Mouse (Mus musculus) ES-E14 (cell line): ENCODE measurements around the gene Cmip. TPM values are rescaled to one million over a fixed set of nuclear protein-coding genes. Genes with fewer than 3 reads are reported as not detected.

Experiments
- DNase-seq: peaks from one replicate; pipeline ENCODE4 v3.0.0-alpha.2; 2013; ENCODE audit warnings: low read depth, low spot score
- H3K27ac ChIP-seq: 2 replicates; pipeline ENCODE4 v1.5.1; 2012; ENCODE audit warnings: low read depth, mild to moderate bottlenecking, low read length, moderate library complexity, mixed read lengths; ENCODE audit not compliant: poor library complexity, insufficient read depth, severe bottlenecking
- H3K36me3 ChIP-seq: 2 replicates; pipeline ENCODE4 v1.6.1; 2012; ENCODE audit warnings: mild to moderate bottlenecking, low read length, moderate library complexity, mixed read lengths; ENCODE audit not compliant: control insufficient read depth, poor library complexity, insufficient read depth, severe bottlenecking
- H3K4me1 ChIP-seq, 2 experiments: fragments of 150-350 bp in 1 of 2; sonication (generic) in 1 of 2; 2 replicates each; pipeline ENCODE4 v1.6.1; 2012; ENCODE audit warnings: low read length in 2 of 2, mild to moderate bottlenecking in 1 of 2, mixed read lengths in 1 of 2; ENCODE audit not compliant: control insufficient read depth in 2 of 2, insufficient read depth in 2 of 2, poor library complexity in 1 of 2
- H3K4me3 ChIP-seq, 2 experiments: fragments of 150-350 bp in 1 of 2; sonication (generic) in 1 of 2; 2 replicates each; pipeline ENCODE4 v1.5.1; 2012; ENCODE audit warnings: low read length in 2 of 2, low read depth in 1 of 2, mild to moderate bottlenecking in 1 of 2, mixed read lengths in 1 of 2; ENCODE audit not compliant: insufficient read depth in 1 of 2, poor library complexity in 1 of 2, severe bottlenecking in 1 of 2
- H3K9ac ChIP-seq: 2 replicates; pipeline ENCODE4 v1.6.1; 2012; ENCODE audit warnings: low read depth, mild to moderate bottlenecking, low read length, mixed read lengths; ENCODE audit not compliant: poor library complexity, insufficient read depth, severe bottlenecking
- H3K9me3 ChIP-seq: fragments of 150-350 bp; sonication (generic); 2 replicates; pipeline ENCODE4 v1.6.1; 2012; ENCODE audit warnings: low read depth, mild to moderate bottlenecking, low read length; ENCODE audit not compliant: control insufficient read depth, insufficient read depth
- CHD2 ChIP-seq: IDR thresholded peaks from 2 replicates; pipeline ENCODE4 v1.6.1; 2014; ENCODE audit warnings: mild to moderate bottlenecking, low read depth, low read length, inconsistent platforms
- HCFC1 ChIP-seq: IDR thresholded peaks from 2 replicates; pipeline ENCODE4 v1.6.1; 2012; ENCODE audit warnings: low read length, inconsistent platforms, borderline replicate concordance; ENCODE audit not compliant: insufficient read depth
- MAFK ChIP-seq: IDR thresholded peaks from 2 replicates; pipeline ENCODE4 v1.6.1; 2014; ENCODE audit warnings: mild to moderate bottlenecking, low read depth, low read length, inconsistent platforms; ENCODE audit not compliant: insufficient read depth
- ZC3H11A ChIP-seq: IDR thresholded peaks from 2 replicates; pipeline ENCODE4 v1.6.1; 2012; ENCODE audit warnings: low read depth, mild to moderate bottlenecking, inconsistent platforms, low read length, borderline replicate concordance
- ZNF384 ChIP-seq: IDR thresholded peaks from 2 replicates; pipeline ENCODE4 v1.6.1; 2012; ENCODE audit warnings: low read depth, low read length, inconsistent platforms
- in situ Hi-C, 2 experiments: fragments of 600-800 bp; cut with MboI; formaldehyde crosslinking; loops; one replicate each; pipeline ENCODE4 v1.15.1; 2025; ENCODE audit warnings: low sequenced_read_pairs in 2 of 2, inconsistent platforms in 1 of 2; ENCODE audit not compliant: unreplicated experiment in 2 of 2
- total RNA-seq: library from RNA; depleted of rRNA; stranded (reverse); fragments of 300-350 nt; gene quantifications from 2 replicates; pipeline ENCODE4 v1.2.3, GENCODE M21; 2012

Gene Cmip
- total RNA-seq, 1 experiment: 26.3 TPM

- in situ Hi-C loops: no loop called here
- Histone ChIP-seq H3K4me1 (peaks cover 10 to 51% of the 10 kb centered on the region in 2 experiments), H3K9me3 (no peaks in the 10 kb centered on the region), H3K27ac (peak overlapping the region; percentile 18), H3K36me3 (no peaks in the 10 kb centered on the region; the same call in 1 of the 2 replicates), H3K4me3 (no peak overlapping the region), H3K9ac (0 out of 2 replicates have a peak overlapping the region, but pooled peaks have one; percentile 14)
- no peak for TF ChIP-seq MAFK
- no peak for TF ChIP-seq ZC3H11A
- TF ChIP-seq ZNF384: no peak
- TF ChIP-seq HCFC1: no peak
- no peak for TF ChIP-seq CHD2
- DNase-seq: no peak
These were observed 78.6 kb downstream of the Cmip start for GRCm38 (mm10) chr8:117335423-117335822.

GRCm38 (mm10) chr8:117337188-117337587 is 80.3 kb downstream of the Cmip start:
- H3K36me3 ChIP-seq: no peaks in the 10 kb centered on the region
- no peaks in the 10 kb centered on the region for H3K9me3 ChIP-seq
- in situ Hi-C loops: no loop called here
- no peak overlapping the region for H3K4me3 ChIP-seq
- DNase-seq: no peak
- no peak for TF ChIP-seq HCFC1
- no peak for TF ChIP-seq ZC3H11A
- no peak for TF ChIP-seq ZNF384
- TF ChIP-seq MAFK: no peak
- TF ChIP-seq CHD2: no peak
- H3K4me1 ChIP-seq: peaks cover 21 to 63% of the 10 kb centered on the region in 2 experiments
- no peak overlapping the region for H3K9ac ChIP-seq
- H3K27ac ChIP-seq: no peak overlapping the region

- TF ChIP-seq ZC3H11A (no peak), HCFC1 (no peak), CHD2 (no peak), ZNF384 (no peak), MAFK (no peak)
- Histone ChIP-seq H3K9me3 (no peaks in the 10 kb centered on the region), H3K27ac (no peak overlapping the region), H3K4me3 (no peak overlapping the region), H3K36me3 (no peaks in the 10 kb centered on the region), H3K9ac (no peak overlapping the region), H3K4me1 (peaks cover 32 to 65% of the 10 kb centered on the region in 2 experiments)
- DNase-seq: no peak
- in situ Hi-C loops: no loop called here
These were observed 81.8 kb downstream of the Cmip start for GRCm38 (mm10) chr8:117338678-117339077.

GRCm38 (mm10) chr8:117339296-117339957 is 82.6 kb downstream of the Cmip start:
- Histone ChIP-seq H3K9me3 (no peaks in the 10 kb centered on the region), H3K27ac (peak overlapping the region; percentile 22; the same call in 1 of the 2 replicates), H3K9ac (no peak overlapping the region), H3K4me1 (peaks cover 38 to 63% of the 10 kb centered on the region in 2 experiments), H3K36me3 (no peaks in the 10 kb centered on the region), H3K4me3 (no peak overlapping the region)
- no peak for DNase-seq
- in situ Hi-C loops: no loop called here
- TF ChIP-seq ZC3H11A: no peak
- TF ChIP-seq ZNF384: no peak
- no peak for TF ChIP-seq MAFK
- TF ChIP-seq HCFC1: no peak
- TF ChIP-seq CHD2: no peak
